Mouse (Mus musculus) heart, embryonic 15.5 days (tissue): Measurements from ENCODE around the gene Ctns. TPM values are rescaled to one million over a fixed set of nuclear protein-coding genes. Genes with fewer than 3 reads are reported as not detected.

Experiments
- ATAC-seq: fragments of 200-750 bp; cut with Nextera tagmentation; replicated peaks from 2 replicates; pipeline ENCODE4 v1.8.0; 2017; ENCODE audit warnings: low read depth, moderate TSS enrichment; ENCODE audit not compliant: insufficient number of reproducible peaks, insufficient read depth, low FRiP score
- H3K27ac ChIP-seq: fragments of 300-500 bp; sonication (generic); 2 replicates; pipeline ENCODE4 v1.5.1; 2015; ENCODE audit warnings: mild to moderate bottlenecking, inconsistent platforms
- H3K27me3 ChIP-seq: fragments of 300-500 bp; sonication (generic); 2 replicates; pipeline ENCODE4 v1.6.1; 2015; ENCODE audit warnings: inconsistent platforms
- H3K36me3 ChIP-seq: fragments of 300-500 bp; sonication (generic); 2 replicates; pipeline ENCODE4 v1.6.1; 2015; ENCODE audit warnings: mild to moderate bottlenecking, inconsistent platforms
- H3K4me1 ChIP-seq: fragments of 300-500 bp; sonication (generic); replicated peaks from 2 replicates; pipeline ENCODE4 v1.6.1; 2015; ENCODE audit warnings: inconsistent platforms
- H3K4me2 ChIP-seq: fragments of 300-500 bp; sonication (generic); 2 replicates; pipeline ENCODE4 v1.6.1; 2015; ENCODE audit warnings: inconsistent platforms, mild to moderate bottlenecking, moderate library complexity
- H3K4me3 ChIP-seq: fragments of 300-500 bp; sonication (generic); 2 replicates; pipeline ENCODE4 v1.5.1; 2015; ENCODE audit warnings: mild to moderate bottlenecking, inconsistent platforms
- H3K9ac ChIP-seq: fragments of 300-500 bp; sonication (generic); 2 replicates; pipeline ENCODE4 v1.6.1; 2015; ENCODE audit warnings: mild to moderate bottlenecking, inconsistent platforms
- H3K9me3 ChIP-seq: fragments of 300-500 bp; sonication (generic); replicated peaks from 2 replicates; pipeline ENCODE4 v1.6.1; 2016; ENCODE audit warnings: inconsistent platforms
- WGBS: fragments of 180-500 bp; shearing (Covaris S2); methylation state at CpG from one replicate; pipeline ENCODE4 v1.1.7; 2015; ENCODE audit warnings: mixed read lengths; 5-methylcytosine and 5-hydroxymethylcytosine counted together
- polyA plus RNA-seq: library from polyadenylated mRNA; unstranded; fragments of >200 nt; fragmentation: Nextera tagmentation; extraction: Ambion mirVana; gene quantifications from 2 replicates; pipeline ENCODE4 v1.2.1, GENCODE M21; 2015

Ctns gene
- polyA plus RNA-seq, 1 experiment from 2014 or later, result 12.5 TPM

- Histone ChIP-seq H3K4me2 (no peak overlapping the region), H3K9me3 (no peaks in the 10 kb centered on the region), H3K4me3 (no peak overlapping the region), H3K9ac (no peak overlapping the region), H3K4me1 (peaks cover 2% of the 10 kb centered on the region), H3K36me3 (peaks cover 13% of the 10 kb centered on the region), H3K27me3 (no peaks in the 10 kb centered on the region), H3K27ac (no peak overlapping the region)
- WGBS, result 57% methylated on average over 6 of the region's 6 CpGs
- ATAC-seq, result no peak
These were observed 5.8 kb downstream of the Ctns start for GRCm38 (mm10) chr11:73193047-73193446.

DNA sequence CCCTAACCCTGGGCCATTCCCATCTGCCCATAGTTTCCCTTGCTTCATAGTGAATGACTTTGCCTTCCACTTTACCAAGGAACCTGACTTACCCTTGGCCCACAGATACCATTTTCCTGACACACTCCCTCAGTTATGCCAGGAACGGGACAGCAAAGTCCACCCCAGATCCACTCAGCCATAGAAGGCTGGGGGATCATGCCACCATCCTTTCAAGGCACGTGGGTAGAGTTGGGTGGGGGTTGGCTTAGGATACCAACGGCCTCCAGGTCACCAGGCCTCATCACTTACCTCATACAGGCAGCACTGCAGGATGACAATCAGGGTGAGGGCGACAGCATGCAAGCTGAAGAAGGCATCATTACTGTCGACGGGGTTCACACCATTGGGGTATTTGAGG, 11.6 kb downstream of the Ctns start:
- Histone ChIP-seq H3K4me2 (no peak overlapping the region), H3K36me3 (peaks cover 32% of the 10 kb centered on the region), H3K27ac (no peak overlapping the region), H3K4me1 (no peaks in the 10 kb centered on the region), H3K9me3 (no peaks in the 10 kb centered on the region), H3K27me3 (no peaks in the 10 kb centered on the region), H3K9ac (no peak overlapping the region), H3K4me3 (no peak overlapping the region)
- no peak for ATAC-seq
- 82% methylated on average over 6 of the region's 6 CpGs for WGBS

DNA sequence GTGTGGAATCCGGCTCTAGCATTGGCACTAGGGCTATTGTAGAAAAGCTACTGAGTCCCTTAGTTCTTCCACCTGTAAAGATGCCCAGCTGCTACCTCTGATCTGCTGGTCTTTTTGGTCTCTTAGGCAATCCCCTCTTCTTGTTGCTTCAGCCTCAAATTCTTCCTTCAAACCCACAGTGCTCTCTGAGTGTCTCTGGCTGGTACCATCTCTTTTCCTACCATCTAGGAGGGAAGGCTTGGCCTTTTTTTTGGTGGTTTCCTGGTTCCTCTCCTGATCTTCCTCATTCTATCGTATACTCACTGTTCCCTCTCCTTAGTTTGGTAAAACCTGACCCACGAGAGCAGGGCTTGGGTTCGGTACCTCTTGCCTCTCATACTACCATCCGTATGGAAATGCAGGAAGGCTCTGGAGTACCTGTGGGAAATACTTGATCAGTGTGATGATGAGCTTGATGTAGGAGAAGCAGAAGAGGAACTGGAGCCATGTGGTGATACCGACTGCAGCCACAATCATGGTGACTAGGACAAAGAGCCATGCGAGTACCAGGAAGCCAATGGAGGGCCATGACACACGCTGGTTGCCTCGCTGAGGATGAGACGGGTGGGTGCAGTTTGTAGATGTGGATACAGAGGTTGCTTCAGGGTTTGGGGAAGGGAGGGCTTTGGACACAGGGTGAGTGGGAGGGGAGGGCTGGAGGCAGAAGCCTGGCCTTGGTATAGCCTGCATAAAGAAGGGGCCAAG, 12.8 kb downstream of the Ctns start:
- Histone ChIP-seq H3K9ac (no peak overlapping the region), H3K4me3 (no peak overlapping the region), H3K4me2 (no peak overlapping the region), H3K27me3 (no peaks in the 10 kb centered on the region), H3K9me3 (no peaks in the 10 kb centered on the region), H3K4me1 (no peaks in the 10 kb centered on the region), H3K27ac (no peak overlapping the region), H3K36me3 (peaks cover 34% of the 10 kb centered on the region)
- ATAC-seq, result no peak
- WGBS, result 86% methylated on average over 10 of the region's 10 CpGs

DNA sequence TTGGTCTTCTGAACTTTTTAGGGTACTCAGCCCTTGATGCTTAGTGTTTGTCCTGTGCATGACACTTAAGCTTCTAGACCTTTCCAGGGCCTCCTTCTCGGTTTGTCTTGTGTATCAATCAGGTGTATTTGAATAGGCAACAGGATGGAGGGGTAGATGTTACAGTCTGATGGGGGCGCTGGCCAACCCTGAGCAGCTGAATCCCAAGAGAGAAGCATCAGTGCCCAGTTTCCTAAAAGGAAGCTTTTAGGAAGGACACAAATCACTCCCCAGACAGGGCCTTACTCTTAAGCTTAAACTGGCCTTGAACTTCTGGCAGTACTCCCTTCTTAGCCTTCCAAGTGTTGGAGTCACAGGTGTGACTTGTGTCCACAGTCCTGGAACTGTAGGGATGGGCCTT, 20.9 kb downstream of the Ctns start:
- Histone ChIP-seq H3K9ac (peak overlapping the region; percentile 87), H3K27ac (peak overlapping the region; percentile 98), H3K36me3 (peaks cover 23% of the 10 kb centered on the region), H3K9me3 (no peaks in the 10 kb centered on the region), H3K4me1 (peaks cover 23% of the 10 kb centered on the region), H3K4me3 (peak overlapping the region; percentile 81), H3K4me2 (peak overlapping the region; percentile 77), H3K27me3 (no peaks in the 10 kb centered on the region)
- ATAC-seq, result no peak
- 8% methylated on average over 2 of the region's 2 CpGs for WGBS

- H3K4me3 ChIP-seq, result peak overlapping the region; percentile 81
- H3K27ac ChIP-seq, result peak overlapping the region; percentile 98
These were observed 21.4 kb downstream of the Ctns start for GRCm38 (mm10) chr11:73177509-73177875.

GRCm38 (mm10) chr11:73176608-73177508, 22.0 kb downstream of the Ctns start, which contains the start of the genes Emc6 and Tax1bp3:
Emc6 (minus strand) TSS chr11:73177037.
Tax1bp3 (plus strand) TSS chr11:73177083.
- Histone ChIP-seq H3K36me3 (peaks cover 18% of the 10 kb centered on the region), H3K4me3 (peak within 1 kb of the TSS; percentile 81), H3K4me2 (peak within 1 kb of the TSS; percentile 77), H3K27me3 (no peaks in the 10 kb centered on the region), H3K9me3 (no peaks in the 10 kb centered on the region), H3K27ac (peak within 1 kb of the TSS; percentile 98), H3K4me1 (peaks cover 33% of the 10 kb centered on the region), H3K9ac (peak within 1 kb of the TSS; percentile 94)
- ATAC-seq, result peak; percentile 98
- 0% methylated on average over 81 of the region's 81 CpGs for WGBS

More at GRCm38 (mm10) chr11:73177509-73177875, 21.4 kb downstream of the Ctns start:
- ATAC-seq, result peak; percentile 88
- no peaks in the 10 kb centered on the region for H3K27me3 ChIP-seq
- under 1% methylated on average over 28 of the region's 28 CpGs for WGBS
- H3K4me1 ChIP-seq, result peaks cover 27% of the 10 kb centered on the region
- peaks cover 23% of the 10 kb centered on the region for H3K36me3 ChIP-seq
- peak overlapping the region; percentile 77 for H3K4me2 ChIP-seq
- H3K9ac ChIP-seq, result peak overlapping the region; percentile 87
- H3K9me3 ChIP-seq, result no peaks in the 10 kb centered on the region

DNA sequence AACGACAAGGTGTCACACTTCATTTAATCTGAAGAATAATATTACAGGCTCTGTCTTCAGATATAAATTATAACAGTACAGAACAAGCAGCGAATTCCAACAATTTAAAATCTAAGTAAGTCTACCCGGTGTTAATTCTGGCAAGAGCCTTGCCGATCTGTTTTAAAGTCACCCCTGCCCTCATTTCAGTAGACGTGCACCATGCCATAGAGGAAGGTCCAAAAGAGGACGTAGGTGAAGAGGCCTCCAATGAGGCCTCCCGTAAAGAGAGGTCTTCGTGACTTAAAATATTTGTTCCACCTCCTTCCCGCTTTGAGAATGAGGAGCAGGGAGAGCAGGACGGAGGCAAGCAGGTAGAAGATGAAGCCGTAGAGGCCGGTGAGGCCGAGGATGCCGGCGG, 22.7 kb downstream of the Ctns start:
- H3K4me1 ChIP-seq, result peaks cover 38% of the 10 kb centered on the region
- under 1% methylated on average over 15 of the region's 15 CpGs for WGBS
- H3K4me2 ChIP-seq, result peak overlapping the region; percentile 74
- H3K36me3 ChIP-seq, result peaks cover 18% of the 10 kb centered on the region
- peak overlapping the region; percentile 81 for H3K4me3 ChIP-seq
- peak overlapping the region; percentile 78 for H3K27ac ChIP-seq
- H3K9me3 ChIP-seq, result no peaks in the 10 kb centered on the region
- ATAC-seq, result no peak
- H3K9ac ChIP-seq, result peak overlapping the region; percentile 94
- H3K27me3 ChIP-seq, result no peaks in the 10 kb centered on the region

- Histone ChIP-seq H3K27me3 (no peaks in the 10 kb centered on the region), H3K4me3 (peak overlapping the region; percentile 81), H3K36me3 (peaks cover 16% of the 10 kb centered on the region), H3K9ac (peak overlapping the region; percentile 94), H3K27ac (no peak overlapping the region), H3K4me2 (peak overlapping the region; percentile 74), H3K4me1 (peaks cover 38% of the 10 kb centered on the region), H3K9me3 (no peaks in the 10 kb centered on the region)
- no peak for ATAC-seq
- WGBS, result 42% methylated on average over 8 of the region's 8 CpGs
These were observed 23.2 kb downstream of the Ctns start for GRCm38 (mm10) chr11:73175612-73176011.

DNA sequence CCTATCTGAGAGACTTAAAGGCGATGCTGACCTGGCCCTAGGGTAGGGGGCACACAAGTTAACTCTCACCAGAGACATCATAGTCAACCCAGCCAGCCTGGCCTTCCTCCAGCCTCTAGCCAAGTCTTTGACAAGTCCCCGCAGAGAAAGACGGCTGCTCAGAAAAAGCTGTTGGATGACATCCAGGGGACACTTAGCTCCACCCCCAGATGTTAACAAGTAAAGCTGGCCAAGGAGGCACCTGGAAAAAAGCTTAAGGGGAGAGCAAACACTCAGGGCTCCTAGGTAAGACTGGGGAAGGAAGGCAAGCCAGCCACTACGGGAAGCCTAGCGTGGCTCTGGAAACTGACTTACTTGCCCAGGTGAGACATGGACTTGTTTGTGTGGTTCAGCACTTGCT, 26.7 kb downstream of the Ctns start:
- Histone ChIP-seq H3K9me3 (no peaks in the 10 kb centered on the region), H3K9ac (0 out of 2 replicates have a peak overlapping the region, but pooled peaks have one; percentile 18), H3K36me3 (peaks cover 13% of the 10 kb centered on the region), H3K4me2 (no peak overlapping the region), H3K27ac (peak overlapping the region; percentile 5), H3K4me1 (peaks cover 28% of the 10 kb centered on the region), H3K4me3 (no peak overlapping the region), H3K27me3 (no peaks in the 10 kb centered on the region)
- WGBS, result 33% methylated on average over 5 of the region's 5 CpGs
- no peak for ATAC-seq

DNA sequence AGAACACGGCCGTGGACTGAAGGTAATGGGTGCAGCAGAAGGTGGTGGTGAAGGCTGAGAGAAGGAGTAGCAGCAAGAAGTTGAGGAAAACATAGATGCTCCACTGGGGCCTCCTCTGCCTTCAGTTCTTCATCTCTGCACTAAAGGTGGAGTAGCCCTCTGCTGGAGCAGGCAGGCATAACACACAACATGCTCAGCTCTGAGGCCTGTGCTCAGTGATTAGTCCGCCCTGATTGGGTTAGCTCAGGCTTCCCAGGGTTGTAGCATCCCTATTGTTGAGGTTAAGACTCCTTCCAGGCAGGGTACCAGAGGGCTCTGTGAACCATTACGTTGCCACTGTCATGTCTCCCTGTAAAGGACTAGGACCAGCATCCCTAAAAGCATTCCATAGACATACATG, 29.6 kb downstream of the Ctns start:
- no peak overlapping the region for H3K9ac ChIP-seq
- no peak overlapping the region for H3K4me2 ChIP-seq
- H3K4me1 ChIP-seq, result peaks cover 16% of the 10 kb centered on the region
- 42% methylated on average over 4 of the region's 4 CpGs for WGBS
- peaks cover 8% of the 10 kb centered on the region for H3K36me3 ChIP-seq
- H3K9me3 ChIP-seq, result no peaks in the 10 kb centered on the region
- no peak overlapping the region for H3K27ac ChIP-seq
- H3K4me3 ChIP-seq, result no peak overlapping the region
- ATAC-seq, result no peak
- no peaks in the 10 kb centered on the region for H3K27me3 ChIP-seq

GRCm38 (mm10) chr11:73168576-73168975, 30.3 kb downstream of the Ctns start:
- peaks cover 16% of the 10 kb centered on the region for H3K4me1 ChIP-seq
- H3K27me3 ChIP-seq, result no peaks in the 10 kb centered on the region
- no peaks in the 10 kb centered on the region for H3K9me3 ChIP-seq
- peaks cover 3% of the 10 kb centered on the region; the same call in 1 of the 2 replicates for H3K36me3 ChIP-seq
- H3K27ac ChIP-seq, result no peak overlapping the region
- 71% methylated on average over 6 of the region's 6 CpGs for WGBS
- ATAC-seq, result no peak
- no peak overlapping the region for H3K4me3 ChIP-seq
- H3K9ac ChIP-seq, result no peak overlapping the region
- no peak overlapping the region for H3K4me2 ChIP-seq
